Mouse (Mus musculus) left cerebral cortex, postnatal 10 days (tissue): ENCODE data around the gene Ddb2. TPM values are rescaled to one million over a fixed set of nuclear protein-coding genes. Genes with fewer than 3 reads are reported as not detected.
"Not testable (repeated sequence)": the region's sequence is repeated elsewhere in the genome, so short reads cannot be mapped to it uniquely, and the experiment has no call there.

Source experiments
- DNase-seq, 2 experiments: peaks; one replicate each; pipeline ENCODE4 v3.0.0; 2021 to 2022; ENCODE audit warnings: low spot score in 2 of 2, mixed read lengths in 1 of 2; ENCODE audit errors: extremely low spot score in 1 of 2
- intact Hi-C: fragments of 180-260 bp; cut with DNase I; formaldehyde crosslinking; loops from one replicate; pipeline ENCODE4 v1.15.1; 2025
- total RNA-seq, 2 experiments: library from RNA; stranded (reverse); gene quantifications; 2 replicates each; pipeline ENCODE4 v1.2.3; 2021

Ddb2 gene
- total RNA-seq, 2 experiments from 2014 or later = 10.2 to 11.3 TPM

- intact Hi-C loops = no loop called here
- DNase-seq = peak in 1 of 2 experiments; percentile 73
Observed at GRCm38 (mm10) chr2:91257126-91257980, 20.6 kb upstream of the Ddb2 start.

GRCm38 (mm10) chr2:91256256-91257125 lies 19.7 kb upstream of the Ddb2 start:
- intact Hi-C loops = no loop called here
- peak; percentile 31 to 73 for DNase-seq

GRCm38 (mm10) chr2:91255661-91256150 lies 18.9 kb upstream of the Ddb2 start, which contains the start of gene Pacsin3:
Gene Pacsin3 (plus strand): TSS chr2:91255954.
- peak; percentile 21 to 70 for DNase-seq
- intact Hi-C loops = no loop called here

- no peak for DNase-seq
- intact Hi-C loops = no loop called here
Observed at GRCm38 (mm10) chr2:91254725-91255380, 18.1 kb upstream of the Ddb2 start.

GRCm38 (mm10) chr2:91252512-91252911 lies 15.7 kb upstream of the Ddb2 start:
- no peak for DNase-seq
- intact Hi-C loops = no loop called here

GRCm38 (mm10) chr2:91252001-91252400 lies 15.2 kb upstream of the Ddb2 start:
- no peak for DNase-seq
- intact Hi-C loops = no loop called here

GRCm38 (mm10) chr2:91248366-91248765 lies 11.6 kb upstream of the Ddb2 start:
- DNase-seq = no peak
- intact Hi-C loops = no loop called here

GRCm38 (mm10) chr2:91244557-91245228 lies 7.9 kb upstream of the Ddb2 start:
- DNase-seq = no peak
- intact Hi-C loops = no loop called here

- peak; percentile 41 to 56 for DNase-seq
- intact Hi-C loops = no loop called here
Observed at GRCm38 (mm10) chr2:91243416-91243815, 6.6 kb upstream of the Ddb2 start.

- DNase-seq = no peak
- intact Hi-C loops = no loop called here
Observed at GRCm38 (mm10) chr2:91242547-91242946, 5.8 kb upstream of the Ddb2 start.

- DNase-seq, intact Hi-C loops: not testable (repeated sequence)
Observed at GRCm38 (mm10) chr2:91237511-91238080, 814 bp upstream of the Ddb2 start.

GRCm38 (mm10) chr2:91229735-91230134 lies 7.0 kb downstream of the Ddb2 start:
- intact Hi-C loops = no loop called here
- no peak for DNase-seq

- intact Hi-C loops = no loop called here
- DNase-seq = no peak
Observed at GRCm38 (mm10) chr2:91223614-91224013, 13.2 kb downstream of the Ddb2 start.

- intact Hi-C loops = no loop called here
Observed at GRCm38 (mm10) chr2:91220501-91220900, 16.3 kb downstream of the Ddb2 start.

GRCm38 (mm10) chr2:91217032-91217431 lies 19.8 kb downstream of the Ddb2 start:
- intact Hi-C loops = no loop called here

More at GRCm38 (mm10) chr2:91220501-91220900, 16.3 kb downstream of the Ddb2 start:
- DNase-seq = no peak

GRCm38 (mm10) chr2:91213311-91213710 lies 23.5 kb downstream of the Ddb2 start:
- DNase-seq = no peak
- intact Hi-C loops = no loop called here

More at GRCm38 (mm10) chr2:91217032-91217431, 19.8 kb downstream of the Ddb2 start:
- DNase-seq = peak in 1 of 2 experiments; percentile 70

- DNase-seq = no peak
- intact Hi-C loops = no loop called here
Observed at GRCm38 (mm10) chr2:91206254-91206775, 30.5 kb downstream of the Ddb2 start.
